Mouse (Mus musculus) adrenal gland, postnatal 0 days (tissue): Measurements from ENCODE around the gene Lrrc3b. TPM values are rescaled to one million over a fixed set of nuclear protein-coding genes. Genes with fewer than 3 reads are reported as not detected.

Experiments
- polyA plus RNA-seq: library from polyadenylated mRNA; unstranded; fragments of >200 nt; fragmentation: Nextera tagmentation; extraction: Ambion mirVana; gene quantifications from 2 replicates; pipeline ENCODE4 v1.2.1, GENCODE M21; 2015

The Lrrc3b gene
- polyA plus RNA-seq: 1.9 and 2.5 TPM in 2 replicates

DNA sequence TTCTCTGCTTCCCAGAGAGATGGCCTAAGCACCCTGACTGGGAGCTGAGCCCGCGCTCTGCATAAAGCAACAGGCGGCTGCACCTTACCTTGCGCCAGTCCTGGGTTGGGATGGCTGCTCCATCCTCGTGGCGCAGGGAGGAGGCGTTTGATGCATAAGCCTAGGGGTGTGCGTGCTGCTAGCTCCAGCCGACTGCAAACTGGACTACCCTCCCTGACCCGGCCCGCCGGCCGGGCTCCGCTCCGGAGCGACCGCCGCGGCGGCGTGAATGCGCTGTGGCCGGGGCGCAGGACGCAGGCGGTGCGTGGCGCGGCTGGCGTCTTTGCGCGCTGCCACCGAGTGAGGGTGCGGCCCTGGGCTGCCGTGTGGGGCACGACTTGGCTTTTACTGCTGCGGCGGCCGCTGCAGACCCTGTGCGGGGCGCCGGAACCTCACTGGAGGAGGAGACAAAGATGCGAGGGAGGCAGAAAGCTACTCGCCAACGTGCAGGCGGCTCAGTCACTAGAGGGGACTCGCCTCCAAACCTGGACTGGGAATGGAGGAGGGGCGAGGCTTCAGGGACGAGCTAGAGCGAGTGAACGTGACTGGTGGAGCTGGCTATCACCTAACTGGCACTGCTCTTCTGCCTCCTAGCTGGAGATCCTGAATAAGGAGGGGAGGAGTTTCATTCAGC is at the start of gene Lrrc3b:
Gene Lrrc3b, minus strand, starts transcription at position 503 of the 673 bp plus-strand sequence.

